Mouse (Mus musculus): ENCODE data around the gene Dbnl. TPM values are rescaled to one million over a fixed set of nuclear protein-coding genes. Genes with fewer than 3 reads are reported as not detected.

Dbnl gene
- 116 and 120 TPM in 2 replicates for polyA plus RNA-seq (2012; rRNA removed)

GRCm38 (mm10) chr11:5788056-5789014 lies at the start of gene Dbnl:
Gene Dbnl (plus strand): TSS chr11:5788488.

DNA sequence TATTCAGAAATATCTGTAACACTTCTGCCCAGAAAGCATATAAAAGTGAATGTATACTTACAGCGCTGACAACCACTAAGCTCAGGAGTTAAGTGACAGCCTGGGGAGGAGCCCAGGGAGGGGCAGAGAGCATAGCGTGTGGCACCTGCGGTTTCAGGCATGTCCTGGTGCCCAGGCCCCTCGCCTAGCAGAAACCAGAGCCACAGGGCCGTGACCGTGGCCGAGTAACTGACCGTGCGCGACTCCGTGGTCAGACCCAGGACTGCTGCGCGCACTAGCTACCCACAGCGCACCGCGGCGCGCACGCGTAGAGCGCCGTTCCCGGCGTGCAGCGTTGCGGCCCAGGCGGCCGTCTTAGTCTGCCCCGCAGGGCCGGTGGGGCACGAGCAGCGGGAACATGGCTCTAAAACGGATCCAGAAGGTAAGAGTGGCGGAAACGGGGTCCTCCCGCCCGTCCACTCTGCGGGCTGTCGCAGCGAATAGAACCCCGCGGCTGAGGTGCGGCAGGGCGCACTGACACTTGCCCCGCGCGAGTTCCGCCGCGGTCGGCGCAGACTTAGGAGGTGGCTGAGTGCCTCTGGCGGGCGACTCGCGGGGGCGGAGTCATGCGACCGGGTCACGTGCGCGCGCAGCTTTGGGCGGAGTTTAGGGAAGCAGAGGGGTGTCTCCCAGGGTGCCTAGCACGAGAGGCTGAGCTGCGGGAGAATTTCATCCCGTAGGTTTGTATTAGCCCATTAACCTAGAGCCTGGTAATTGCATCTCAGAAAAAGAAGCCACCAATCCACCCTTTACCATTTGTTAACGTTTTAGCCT lies 26.3 kb upstream of the Dbnl start, which contains the start of gene Urgcp:
Gene Urgcp (minus strand): TSS at position 557 of the 813 bp plus-strand sequence.

DNA sequence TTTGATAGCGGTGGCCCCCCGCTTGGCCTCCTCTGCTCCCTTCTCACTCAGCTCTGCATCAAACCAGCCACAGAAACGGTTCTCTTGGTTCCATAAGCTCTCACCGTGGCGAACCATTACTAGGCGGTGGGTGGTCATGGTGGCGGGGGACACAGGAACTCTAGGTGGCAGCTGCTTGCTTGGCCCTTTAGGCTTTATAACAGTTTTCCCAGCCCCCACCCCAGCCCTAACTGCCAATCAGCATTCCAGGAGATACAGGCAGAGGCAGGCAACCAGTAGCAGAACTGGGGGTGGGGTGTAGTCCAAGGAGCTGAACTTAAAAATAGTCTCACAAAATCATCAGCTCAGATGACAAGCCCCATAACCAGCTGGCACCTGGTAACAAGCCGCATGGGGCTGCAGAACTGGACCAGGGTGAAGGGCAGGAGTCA lies 15.3 kb downstream of the Dbnl start, which contains the start of gene Pgam2:
Gene Pgam2 (minus strand): TSS at position 183 of the 431 bp plus-strand sequence.

DNA sequence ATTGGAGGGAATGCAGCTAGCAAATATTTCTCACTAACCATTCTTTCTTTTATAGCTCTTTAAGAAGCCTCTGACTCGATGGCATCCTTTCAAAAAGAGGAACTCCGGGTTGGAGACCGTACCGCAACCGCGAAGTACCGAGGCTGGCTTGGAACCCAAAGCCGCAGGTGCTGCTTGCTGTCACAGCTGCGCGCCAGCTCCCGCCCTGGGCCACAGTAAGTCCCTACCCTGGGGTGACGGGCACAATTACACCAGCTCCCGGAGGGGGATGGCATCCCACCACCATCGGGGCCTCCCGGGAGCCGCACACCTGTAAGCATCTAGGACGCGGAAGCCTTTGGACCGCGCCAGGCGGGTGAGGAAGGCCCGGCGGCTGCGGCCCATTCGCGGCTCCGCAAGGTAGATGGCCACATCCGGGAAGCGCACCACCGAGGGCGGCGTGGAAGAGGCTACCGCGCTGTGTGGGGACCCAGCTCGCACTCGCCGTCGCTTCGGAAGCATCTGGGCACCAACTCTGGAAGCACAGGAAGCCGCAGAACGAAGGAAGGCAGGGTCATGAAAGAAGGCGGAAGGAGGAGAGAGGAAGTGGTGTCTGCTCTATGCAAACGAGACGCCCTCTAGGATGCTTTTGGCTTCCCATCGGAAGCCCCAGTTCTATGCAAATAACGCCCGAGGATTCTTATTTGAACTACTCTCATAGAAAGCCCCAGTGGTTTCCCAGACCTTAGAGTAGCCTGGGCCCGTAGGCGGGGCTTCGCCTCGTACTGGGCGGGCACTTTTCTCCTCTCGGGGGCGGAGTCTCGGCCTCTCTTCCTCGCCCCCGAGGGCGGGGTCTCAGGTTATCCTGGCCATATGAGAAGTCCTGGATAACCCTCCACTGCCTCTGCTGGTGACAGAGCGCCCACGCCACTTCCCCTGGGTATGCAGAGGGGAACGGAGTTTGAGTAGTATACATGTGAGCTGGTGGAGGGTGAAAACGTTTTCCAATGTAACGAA lies 49.3 kb downstream of the Dbnl start, which contains the start of gene Polm:
Gene Polm (minus strand): TSS at position 766 of the 996 bp plus-strand sequence.

Other genes with a start within 250 kb of the Dbnl start
- 14.1 and 15.7 TPM in 2 replicates for gene Ccdc117, start 246.3 kb upstream of the Dbnl start, polyA plus RNA-seq (2012; rRNA removed)
- gene Ankrd36, start 218.8 kb upstream of the Dbnl start, polyA plus RNA-seq (2012; rRNA removed) = 0.05 TPM in 1 of 2 replicates, not detected in the other
- gene Mrps24, start 72.8 kb upstream of the Dbnl start, polyA plus RNA-seq (2012; rRNA removed) = 132 and 145 TPM in 2 replicates
- 18.5 and 18.8 TPM in 2 replicates for gene Urgcp, start 26.1 kb upstream of the Dbnl start, polyA plus RNA-seq (2012; rRNA removed)
- gene Pgam2, start 15.2 kb downstream of the Dbnl start, polyA plus RNA-seq (2012; rRNA removed) = 0.75 and 10.4 TPM in 2 replicates
- 20.6 and 21.3 TPM in 2 replicates for gene Polm, start 49.5 kb downstream of the Dbnl start, polyA plus RNA-seq (2012; rRNA removed)
- 17.5 and 33.2 TPM in 2 replicates for gene Aebp1, start 73.5 kb downstream of the Dbnl start, polyA plus RNA-seq (2012; rRNA removed)
- 97.8 and 108 TPM in 2 replicates for gene Pold2, start 89.8 kb downstream of the Dbnl start, polyA plus RNA-seq (2012; rRNA removed)
- gene Myl7, start 110.3 kb downstream of the Dbnl start, polyA plus RNA-seq (2012; rRNA removed) = 0.15 TPM in 1 of 2 replicates, not detected in the other
- gene Gck, start 161.6 kb downstream of the Dbnl start, polyA plus RNA-seq (2012; rRNA removed) = 3.5 and 3.7 TPM in 2 replicates
- 96.0 and 102 TPM in 2 replicates for gene Ykt6, start 167.2 kb downstream of the Dbnl start, polyA plus RNA-seq (2012; rRNA removed)

All from central nervous system, embryonic 14 days (tissue).